Mouse (Mus musculus) lung, embryonic 15.5 days (tissue): ENCODE data around the gene Fam110a. TPM values are rescaled to one million over a fixed set of nuclear protein-coding genes. Genes with fewer than 3 reads are reported as not detected.
A peak's percentile ranks its signal among the peaks of the same experiment; 100 is the strongest.

Experiments
- ATAC-seq: fragments of 200-750 bp; cut with Nextera tagmentation; 2 replicates; pipeline ENCODE4 v1.8.0; 2017; ENCODE audit warnings: moderate number of reproducible peaks, borderline replicate concordance; ENCODE audit not compliant: low FRiP score, low TSS enrichment; ENCODE audit errors: extremely low read depth
- H3K27ac ChIP-seq: fragments of 300-500 bp; sonication (generic); 2 replicates; pipeline ENCODE4 v1.5.1; 2015; ENCODE audit warnings: moderate library complexity, mild to moderate bottlenecking, inconsistent platforms
- H3K27me3 ChIP-seq: fragments of 300-500 bp; sonication (generic); 2 replicates; pipeline ENCODE4 v1.6.1; 2015; ENCODE audit warnings: inconsistent platforms
- H3K36me3 ChIP-seq: fragments of 300-500 bp; sonication (generic); 2 replicates; pipeline ENCODE4 v1.6.1; 2015; ENCODE audit warnings: inconsistent platforms
- H3K4me1 ChIP-seq: fragments of 300-500 bp; sonication (generic); 2 replicates; pipeline ENCODE4 v1.6.1; 2015; ENCODE audit warnings: inconsistent platforms
- H3K4me2 ChIP-seq: fragments of 300-500 bp; sonication (generic); 2 replicates; pipeline ENCODE4 v1.6.1; 2015; ENCODE audit warnings: inconsistent platforms, mild to moderate bottlenecking, moderate library complexity
- H3K4me3 ChIP-seq: fragments of 300-500 bp; sonication (generic); 2 replicates; pipeline ENCODE4 v1.5.1; 2015; ENCODE audit warnings: mild to moderate bottlenecking, inconsistent platforms
- H3K9ac ChIP-seq: fragments of 300-500 bp; sonication (generic); 2 replicates; pipeline ENCODE4 v1.6.1; 2015; ENCODE audit warnings: inconsistent platforms
- H3K9me3 ChIP-seq: fragments of 300-500 bp; sonication (generic); 2 replicates; pipeline ENCODE4 v1.6.1; 2016; ENCODE audit warnings: inconsistent platforms
- WGBS: fragments of 180-500 bp; shearing (Covaris S2); methylation state at CpG from one replicate; pipeline ENCODE4 v1.1.7; 2015; 5-methylcytosine and 5-hydroxymethylcytosine counted together
- polyA plus RNA-seq: library from polyadenylated mRNA; unstranded; fragments of >200 nt; fragmentation: Nextera tagmentation; extraction: Ambion mirVana; gene quantifications from 2 replicates; pipeline ENCODE4 v1.2.1, GENCODE M21; 2015

Fam110a gene
- polyA plus RNA-seq, 1 experiment from 2014 or later = 34.1 TPM

DNA sequence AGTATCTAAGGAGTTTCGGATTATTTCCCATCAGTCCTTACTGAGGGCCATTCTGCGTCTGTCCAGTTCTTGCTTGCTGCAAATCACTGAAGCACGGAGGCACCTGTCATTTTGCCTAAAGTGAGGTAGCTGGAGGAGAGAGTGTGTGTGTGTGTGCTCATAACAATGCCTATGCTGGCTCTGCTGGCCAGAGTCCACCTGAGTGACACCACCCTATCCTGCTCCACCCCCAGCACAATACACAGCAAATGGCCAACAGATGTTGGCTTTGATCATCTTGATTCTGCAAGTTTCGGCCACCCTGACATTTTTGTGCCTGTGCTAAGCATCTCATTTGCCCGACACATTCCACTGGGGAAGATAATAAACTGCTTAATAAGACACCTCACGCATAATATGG lies 1.5 kb downstream of the Fam110a start:
- ATAC-seq = no peak
- Histone ChIP-seq H3K27ac (0 out of 2 replicates have a peak overlapping the region, but pooled peaks have one; percentile 6), H3K4me1 (peaks cover 58% of the 10 kb centered on the region), H3K4me2 (peak overlapping the region; percentile 79), H3K9ac (no peak overlapping the region), H3K9me3 (no peaks in the 10 kb centered on the region), H3K27me3 (no peaks in the 10 kb centered on the region), H3K4me3 (peak overlapping the region; percentile 81; the same call in 1 of the 2 replicates), H3K36me3 (no peaks in the 10 kb centered on the region)
- 74% methylated on average over 6 of the region's 6 CpGs for WGBS

DNA sequence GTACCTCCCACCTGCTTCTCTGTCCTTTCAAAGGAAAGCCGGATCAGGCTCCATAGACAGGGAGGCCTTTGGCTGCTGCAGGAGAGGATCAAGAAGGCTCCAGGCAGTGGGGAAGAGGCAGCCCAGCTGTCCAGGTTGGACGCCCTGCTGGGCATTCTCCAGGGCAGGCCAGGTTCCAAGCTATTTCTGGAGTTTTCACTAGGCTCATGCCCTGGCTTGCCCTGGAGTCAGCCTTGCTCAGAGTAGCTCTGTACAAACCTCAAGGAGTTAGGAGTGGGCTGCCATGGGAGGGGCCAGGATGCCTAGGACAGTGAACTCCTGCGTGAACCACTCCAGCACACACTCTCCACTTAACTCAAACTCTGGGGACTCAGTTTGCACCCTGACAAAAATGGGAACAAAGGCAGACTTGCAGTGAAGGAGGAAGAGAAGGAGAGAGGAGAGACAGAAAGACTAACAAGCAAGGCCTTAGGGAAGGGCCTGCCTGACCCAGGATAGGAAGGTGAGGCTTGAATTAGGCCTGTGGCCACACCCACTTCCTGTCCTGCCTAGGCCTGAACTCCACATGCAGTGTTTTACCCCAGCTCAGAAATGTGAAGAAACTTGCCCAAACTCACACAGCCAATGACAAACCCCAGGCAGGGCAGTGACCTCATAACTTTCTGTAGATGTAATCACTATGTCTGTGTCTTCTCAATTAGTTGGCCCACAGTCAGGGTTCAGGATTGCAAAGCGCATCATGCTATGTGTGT lies 2.2 kb downstream of the Fam110a start:
- WGBS = 64% methylated on average over 4 of the region's 4 CpGs
- Histone ChIP-seq H3K9ac (no peak overlapping the region), H3K36me3 (no peaks in the 10 kb centered on the region), H3K4me2 (peak overlapping the region; percentile 79; the same call in 1 of the 2 replicates), H3K27me3 (no peaks in the 10 kb centered on the region), H3K27ac (0 out of 2 replicates have a peak overlapping the region, but pooled peaks have one; percentile 6), H3K4me1 (peaks cover 64% of the 10 kb centered on the region), H3K4me3 (no peak overlapping the region), H3K9me3 (no peaks in the 10 kb centered on the region)
- no peak for ATAC-seq

DNA sequence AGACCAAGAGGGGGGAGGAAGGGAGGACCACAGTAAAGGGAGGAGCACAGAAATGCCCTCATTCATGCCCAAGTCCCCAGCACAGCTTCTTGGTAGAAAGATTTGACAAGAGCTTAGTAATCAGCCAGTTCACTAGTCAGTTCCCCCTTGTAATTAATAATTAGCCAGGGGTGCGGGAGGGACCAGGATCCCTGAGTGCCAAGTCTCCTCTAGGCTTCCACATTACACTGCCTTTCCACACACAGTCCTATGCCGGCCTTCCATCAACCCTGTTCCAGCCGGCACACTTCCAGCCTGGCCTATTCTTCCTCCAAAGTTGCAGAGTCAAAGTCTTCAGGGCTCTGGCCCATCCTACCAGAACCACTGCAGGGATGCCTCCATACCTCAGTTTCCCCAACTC lies 4.0 kb downstream of the Fam110a start:
- WGBS = 60% methylated on average over 3 of the region's 3 CpGs
- Histone ChIP-seq H3K27me3 (no peaks in the 10 kb centered on the region), H3K9ac (no peak overlapping the region), H3K27ac (peak overlapping the region; percentile 30; the same call in 1 of the 2 replicates), H3K4me2 (no peak overlapping the region), H3K4me3 (no peak overlapping the region), H3K4me1 (peaks cover 82% of the 10 kb centered on the region), H3K36me3 (no peaks in the 10 kb centered on the region), H3K9me3 (no peaks in the 10 kb centered on the region)
- ATAC-seq = no peak

DNA sequence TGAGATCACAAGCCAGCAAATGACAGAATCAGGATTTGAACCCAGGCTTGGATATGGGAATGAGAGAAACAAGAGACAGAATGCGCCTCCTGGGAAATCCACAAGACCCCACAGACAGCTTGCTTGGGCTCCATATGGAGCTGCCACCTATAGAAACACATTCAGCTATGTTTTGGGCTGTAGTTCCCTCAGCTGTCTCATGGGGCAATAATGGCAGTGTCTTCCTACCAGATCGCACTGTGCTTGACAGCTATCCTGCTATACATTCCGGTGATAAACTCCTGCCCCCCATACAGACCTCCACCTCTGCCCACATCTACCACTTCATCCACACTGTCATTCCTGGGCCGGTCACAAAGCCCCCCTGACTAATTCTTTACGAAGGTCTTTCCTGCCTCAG lies 4.7 kb downstream of the Fam110a start:
- Histone ChIP-seq H3K36me3 (peaks cover under 1% of the 10 kb centered on the region; the same call in 1 of the 2 replicates), H3K4me2 (no peak overlapping the region), H3K27ac (no peak overlapping the region), H3K9ac (no peak overlapping the region), H3K4me1 (peaks cover 83% of the 10 kb centered on the region), H3K27me3 (no peaks in the 10 kb centered on the region), H3K9me3 (no peaks in the 10 kb centered on the region), H3K4me3 (no peak overlapping the region)
- 81% methylated on average over 5 of the region's 5 CpGs for WGBS
- ATAC-seq = no peak

DNA sequence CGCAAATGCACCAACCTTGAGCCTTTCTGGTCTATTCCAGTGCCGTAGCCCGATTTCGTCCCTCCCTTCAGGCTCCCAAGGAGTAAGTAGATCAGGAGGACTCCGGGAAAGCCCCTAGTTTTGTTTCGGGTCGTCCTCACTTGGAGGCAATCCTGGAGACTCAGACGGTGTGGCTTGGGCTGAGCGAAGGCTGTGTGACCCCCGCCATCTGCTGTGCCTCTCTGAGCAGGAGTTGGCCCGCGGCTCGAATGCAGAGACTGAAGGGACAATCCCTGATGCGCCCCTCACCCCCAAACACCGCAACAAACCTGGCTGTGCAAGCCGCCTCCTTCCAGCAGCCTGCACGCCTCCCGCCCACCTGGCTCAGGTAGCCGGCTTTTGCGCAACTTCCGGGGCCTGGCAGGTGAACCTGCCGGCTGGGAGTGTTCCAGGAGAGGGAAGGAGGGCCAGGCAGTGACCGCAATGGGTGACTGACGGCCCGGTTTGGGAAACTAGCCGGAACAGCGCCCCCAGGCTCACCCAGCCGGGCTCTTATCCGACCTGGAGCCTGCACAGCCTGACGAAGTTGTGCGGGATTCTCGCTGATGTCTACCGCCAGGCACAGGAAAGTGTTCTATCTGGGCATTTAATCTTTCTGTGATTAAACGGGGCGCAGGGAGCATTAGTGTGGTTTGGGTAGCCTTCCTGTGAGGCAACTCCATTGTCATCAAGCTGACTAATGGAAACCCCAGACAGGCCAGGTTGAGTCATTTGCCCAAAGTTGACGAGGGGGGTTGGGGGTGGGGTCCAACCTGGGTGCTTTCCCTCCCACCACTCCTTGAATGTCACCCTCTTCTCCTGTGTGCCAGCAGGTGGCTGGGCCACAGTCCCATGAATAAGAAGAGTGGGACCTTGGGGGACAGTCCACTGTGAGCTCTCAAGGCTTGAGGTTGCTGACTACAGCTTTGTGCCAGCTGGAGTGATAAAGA lies 6.1 kb downstream of the Fam110a start:
- no peak overlapping the region for H3K9ac ChIP-seq
- WGBS = 16% methylated on average over 36 of the region's 36 CpGs
- H3K4me3 ChIP-seq = peak overlapping the region; percentile 35
- peak; percentile 9; the same call in 1 of the 2 replicates for ATAC-seq
- no peaks in the 10 kb centered on the region for H3K9me3 ChIP-seq
- peaks cover 85% of the 10 kb centered on the region for H3K4me1 ChIP-seq
- H3K4me2 ChIP-seq = peak overlapping the region; percentile 58
- peak overlapping the region; percentile 53 for H3K27ac ChIP-seq
- H3K36me3 ChIP-seq = peaks cover 15% of the 10 kb centered on the region; the same call in 1 of the 2 replicates
- H3K27me3 ChIP-seq = no peaks in the 10 kb centered on the region

DNA sequence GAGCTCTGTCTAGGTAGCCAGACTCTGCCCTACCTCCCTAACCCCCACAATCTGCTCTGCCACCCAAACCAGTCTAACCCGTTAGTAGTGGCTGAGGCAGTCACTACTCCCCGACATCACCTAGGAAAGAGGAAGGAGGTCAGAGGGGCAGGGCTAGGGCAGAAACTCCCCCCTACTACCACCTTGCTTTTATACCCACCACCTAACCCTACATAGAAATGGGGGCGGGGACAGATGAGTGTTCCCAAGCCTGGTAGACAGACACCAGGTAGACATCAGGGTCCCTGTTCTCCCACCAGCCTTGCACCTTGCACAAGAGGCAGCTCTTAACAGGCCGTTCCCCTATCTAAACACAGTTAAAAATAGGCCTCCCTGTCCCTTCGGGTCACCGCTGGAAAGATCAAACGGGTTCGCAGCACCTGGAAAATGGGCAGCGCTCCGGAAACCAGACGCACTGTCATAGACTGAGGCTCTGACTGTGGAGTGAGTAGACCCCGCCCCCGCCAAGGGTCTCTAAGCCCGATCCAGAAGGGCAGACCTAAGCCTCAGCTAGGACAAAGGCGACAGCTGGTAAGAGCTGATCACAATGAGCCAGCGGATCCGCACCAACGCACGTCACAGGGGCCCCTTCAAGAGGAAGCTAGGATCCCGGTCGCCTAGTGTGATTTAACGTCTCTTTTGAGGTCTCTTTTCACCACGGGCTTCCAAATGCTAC lies 7.0 kb downstream of the Fam110a start:
- Histone ChIP-seq H3K9ac (no peak overlapping the region), H3K4me3 (peak overlapping the region; percentile 35), H3K4me2 (peak overlapping the region; percentile 58), H3K9me3 (no peaks in the 10 kb centered on the region), H3K27me3 (no peaks in the 10 kb centered on the region), H3K27ac (peak overlapping the region; percentile 53), H3K4me1 (peaks cover 76% of the 10 kb centered on the region), H3K36me3 (peaks cover 18% of the 10 kb centered on the region; the same call in 1 of the 2 replicates)
- 26% methylated on average over 23 of the region's 23 CpGs for WGBS
- no peak for ATAC-seq

DNA sequence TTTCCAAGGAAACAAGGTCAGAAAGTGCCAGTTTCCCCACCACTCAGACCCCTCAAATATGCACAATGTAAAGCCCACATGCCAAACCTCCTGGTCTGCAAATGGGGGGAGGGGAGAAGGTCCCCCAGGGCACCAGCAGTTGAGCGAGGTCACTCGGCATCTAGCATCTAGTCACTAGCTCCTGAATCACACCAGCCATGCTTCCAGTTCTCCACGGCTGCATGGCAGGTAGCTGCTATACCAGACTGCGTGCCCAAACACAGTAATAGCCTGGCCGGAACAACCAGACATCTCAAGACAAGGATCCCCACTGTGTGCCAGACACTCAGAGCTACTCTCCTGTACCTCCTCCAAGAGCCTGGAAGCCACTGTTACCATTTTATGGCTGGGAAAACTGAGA lies 8.3 kb downstream of the Fam110a start:
- no peak for ATAC-seq
- Histone ChIP-seq H3K9ac (no peak overlapping the region), H3K4me2 (no peak overlapping the region; the same call in 1 of the 2 replicates), H3K27me3 (no peaks in the 10 kb centered on the region), H3K9me3 (no peaks in the 10 kb centered on the region), H3K4me1 (peaks cover 64% of the 10 kb centered on the region), H3K27ac (no peak overlapping the region), H3K36me3 (peaks cover 18% of the 10 kb centered on the region; the same call in 1 of the 2 replicates), H3K4me3 (no peak overlapping the region)
- WGBS = 70% methylated on average over 5 of the region's 5 CpGs

DNA sequence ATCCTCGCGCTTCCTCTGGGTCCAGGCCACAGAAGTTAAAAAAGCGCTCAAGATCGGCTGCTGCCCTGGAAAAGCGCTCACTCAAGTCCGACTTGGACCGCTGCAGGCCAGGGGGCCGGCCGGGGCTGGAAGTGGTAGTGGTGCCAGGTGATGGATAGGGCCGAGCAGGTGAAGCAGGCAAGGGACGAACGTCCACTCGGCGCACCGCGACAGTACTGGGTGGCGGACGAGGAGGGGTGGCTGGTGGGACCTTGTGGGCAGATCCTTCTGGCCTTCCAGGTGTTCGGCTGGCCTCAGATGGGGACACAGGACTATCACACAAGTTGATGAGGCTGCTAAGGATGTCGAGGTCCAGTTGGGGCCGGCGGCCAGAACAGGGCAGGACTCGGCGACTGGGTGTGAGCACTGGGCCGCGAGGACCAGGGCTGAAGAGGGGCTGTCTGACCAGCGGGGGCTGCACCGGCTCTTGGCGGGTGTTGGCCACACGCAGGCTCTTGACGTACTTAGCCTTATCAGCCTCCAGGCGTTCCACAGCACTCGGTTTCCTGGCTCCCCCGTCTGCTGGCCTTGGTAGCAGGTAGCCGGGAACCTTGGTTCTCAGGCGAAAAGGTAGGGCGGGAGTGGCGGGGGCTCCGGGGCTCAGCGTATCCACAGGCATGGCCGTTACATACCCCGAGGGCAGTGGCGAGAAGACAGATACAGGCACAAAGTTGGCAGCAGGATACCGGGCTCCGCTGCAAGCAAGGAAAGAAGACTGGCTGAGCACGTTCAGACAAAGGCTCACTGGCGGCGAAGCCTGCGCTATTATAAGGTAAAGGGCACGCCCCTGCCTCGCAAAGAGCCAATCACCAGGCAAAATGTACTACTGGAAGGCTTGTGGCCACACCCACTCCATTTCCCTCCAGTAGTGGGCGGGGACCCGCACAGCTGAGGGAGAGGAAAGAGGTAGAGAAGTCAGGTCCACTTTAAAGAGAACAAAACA lies 9.5 kb downstream of the Fam110a start:
- Histone ChIP-seq H3K4me3 (peak overlapping the region; percentile 26), H3K36me3 (peaks cover 18% of the 10 kb centered on the region; the same call in 1 of the 2 replicates), H3K4me2 (peak overlapping the region; percentile 64), H3K27ac (peak overlapping the region; percentile 73), H3K9ac (peak overlapping the region; percentile 30; the same call in 1 of the 2 replicates), H3K27me3 (no peaks in the 10 kb centered on the region), H3K4me1 (peaks cover 53% of the 10 kb centered on the region), H3K9me3 (no peaks in the 10 kb centered on the region)
- ATAC-seq = peak; percentile 85
- WGBS = 45% methylated on average over 53 of the region's 53 CpGs

DNA sequence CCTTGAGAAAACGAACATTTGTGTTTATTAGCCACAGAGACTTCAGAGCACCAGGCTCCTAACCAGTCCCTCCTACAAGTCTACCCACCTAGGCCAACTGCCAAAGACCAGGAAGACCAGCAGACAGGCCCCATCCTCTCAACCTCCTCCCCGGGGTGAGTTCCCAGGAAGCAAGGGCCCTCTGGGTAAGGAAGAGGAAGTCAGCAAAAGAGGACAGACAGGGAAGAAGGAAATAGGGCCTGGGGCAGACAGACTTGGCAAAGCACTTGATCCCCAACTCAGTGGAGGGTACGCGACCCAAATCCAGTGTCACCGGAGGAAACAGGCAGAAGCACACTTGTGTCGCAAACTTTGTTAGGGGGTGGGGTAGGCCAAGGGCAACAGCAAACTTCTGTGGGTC lies 10.6 kb downstream of the Fam110a start:
- no peak for ATAC-seq
- H3K36me3 ChIP-seq = peaks cover 18% of the 10 kb centered on the region; the same call in 1 of the 2 replicates
- no peak overlapping the region for H3K27ac ChIP-seq
- no peak overlapping the region for H3K9ac ChIP-seq
- H3K27me3 ChIP-seq = no peaks in the 10 kb centered on the region
- H3K4me2 ChIP-seq = no peak overlapping the region
- H3K4me1 ChIP-seq = peaks cover 48% of the 10 kb centered on the region
- 87% methylated on average over 6 of the region's 6 CpGs for WGBS
- H3K9me3 ChIP-seq = no peaks in the 10 kb centered on the region
- H3K4me3 ChIP-seq = no peak overlapping the region

DNA sequence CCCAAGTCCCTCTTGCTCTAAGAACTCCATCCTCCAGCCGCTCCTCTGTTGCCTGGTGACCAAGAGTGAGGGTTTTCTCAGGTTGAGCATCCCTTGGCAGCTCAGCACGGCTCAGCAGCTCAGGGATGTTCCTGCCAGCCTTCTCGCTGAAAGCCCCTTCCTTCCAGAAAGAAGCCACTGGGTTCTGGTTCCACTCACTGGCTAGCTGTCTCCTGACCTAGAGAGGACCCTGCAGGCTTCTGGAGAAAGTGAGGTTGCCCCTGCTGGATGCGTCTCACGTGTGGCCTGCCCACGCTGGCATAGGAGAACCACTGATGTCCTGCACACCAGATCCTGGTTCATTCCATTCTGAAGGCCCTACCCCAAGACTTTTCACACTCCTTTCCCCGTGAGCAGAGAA lies 11.0 kb downstream of the Fam110a start:
- Histone ChIP-seq H3K9ac (no peak overlapping the region), H3K4me1 (peaks cover 44% of the 10 kb centered on the region), H3K4me3 (no peak overlapping the region), H3K4me2 (no peak overlapping the region), H3K27ac (no peak overlapping the region), H3K9me3 (no peaks in the 10 kb centered on the region), H3K36me3 (peaks cover 18% of the 10 kb centered on the region; the same call in 1 of the 2 replicates), H3K27me3 (no peaks in the 10 kb centered on the region)
- no peak for ATAC-seq
- 83% methylated on average over 7 of the region's 7 CpGs for WGBS
